Mouse (Mus musculus) C2C12 (cell line): ENCODE measurements around the gene Rin1.

ENCODE experiments used
- CTCF ChIP-seq: IDR thresholded peaks from one replicate; pipeline ENCODE4 v1.5.1; 2011; ENCODE audit not compliant: control insufficient read depth, insufficient read depth, insufficient read length
- USF1 ChIP-seq: IDR thresholded peaks from one replicate; pipeline ENCODE4 v1.6.1; 2011; ENCODE audit warnings: low read depth, mild to moderate bottlenecking, control low read depth, moderate library complexity

GRCm38 (mm10) chr19:5021416-5021815 lies 28.9 kb upstream of the Rin1 start:
- TF ChIP-seq CTCF (no peak), USF1 (no peak)
